Mouse (Mus musculus): ENCODE measurements around the gene Serpina3b.
"Not testable (repeated sequence)": the region's sequence is repeated elsewhere in the genome, so short reads cannot be mapped to it uniquely, and the experiment has no call there.

Serpina3b gene

DNA sequence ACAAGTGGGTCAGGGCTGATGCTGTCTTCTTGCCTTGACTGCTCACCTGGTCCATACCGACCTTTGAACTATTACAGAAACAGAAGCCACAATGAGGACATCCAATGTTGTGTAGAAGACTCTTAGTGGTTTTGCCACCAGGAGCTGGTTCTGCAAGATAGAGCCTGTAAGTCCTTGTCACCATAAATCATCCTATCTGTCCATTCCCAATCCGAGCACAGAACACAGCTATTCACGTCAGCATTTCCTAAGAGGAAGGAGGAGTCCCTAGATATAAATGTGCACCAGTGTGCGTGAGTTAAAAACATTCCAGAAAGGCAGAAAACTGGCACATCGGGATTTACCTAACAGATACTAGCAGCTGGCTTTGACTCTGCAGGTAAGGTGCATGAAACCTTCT lies at the start of gene Serpina3b:
Gene Serpina3b (plus strand): TSS at position 301 of the 400 bp plus-strand sequence.
- DNase-seq (ENCODE audit: low spot score): no peak

GRCm38 (mm10) chr12:104090119-104090518 lies 37.7 kb upstream of the Serpina3b start:
- no peak for DNase-seq (ENCODE audit: low spot score)

DNA sequence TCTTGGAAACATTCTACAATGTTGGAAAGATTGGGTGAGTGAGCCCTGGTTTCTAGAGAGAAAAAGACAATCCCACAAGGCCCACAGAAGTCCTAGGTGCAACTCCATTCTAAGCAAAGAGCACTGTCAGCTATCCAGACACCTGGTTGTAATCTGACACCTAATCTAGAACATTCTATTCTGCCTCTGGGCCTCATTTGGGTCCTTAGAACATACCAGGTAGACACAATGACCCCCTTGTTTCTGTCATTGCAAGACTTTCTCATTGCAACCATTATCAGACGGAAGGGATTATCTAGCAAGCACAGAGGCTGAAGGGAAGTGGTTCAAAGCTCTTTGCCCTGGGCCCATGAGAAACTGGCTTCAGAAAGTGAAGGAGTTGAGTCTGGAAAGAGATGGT lies 36.5 kb upstream of the Serpina3b start:
- no peak for DNase-seq (ENCODE audit: low spot score)

GRCm38 (mm10) chr12:104100768-104101167 lies 27.0 kb upstream of the Serpina3b start, which contains the start of gene Serpina5:
Gene Serpina5, plus strand, starts transcription at chr12:104101113.
- no peak for DNase-seq (ENCODE audit: low spot score)

GRCm38 (mm10) chr12:104105847-104106246 lies 21.9 kb upstream of the Serpina3b start:
- DNase-seq (ENCODE audit: low spot score): no peak

DNA sequence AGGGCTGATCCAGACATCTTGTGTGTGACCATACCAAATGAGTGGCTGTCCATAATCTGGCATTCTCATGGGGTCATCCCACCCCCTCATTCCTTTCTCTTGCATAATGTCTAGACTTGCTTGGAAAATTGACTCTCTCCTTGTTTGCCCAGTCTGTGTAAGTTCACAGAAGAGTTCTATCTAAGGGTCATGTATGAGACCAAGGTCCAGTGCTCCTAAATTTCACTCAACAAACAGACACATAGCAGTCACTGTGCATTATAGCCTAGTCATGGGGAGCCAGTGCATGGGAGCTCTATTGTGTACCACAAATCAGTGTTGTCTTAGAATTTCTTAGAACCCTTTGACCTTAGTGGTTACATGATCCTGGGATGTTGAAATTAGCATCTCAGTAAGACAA lies 20.9 kb upstream of the Serpina3b start:
- no peak for DNase-seq (ENCODE audit: low spot score)

DNA sequence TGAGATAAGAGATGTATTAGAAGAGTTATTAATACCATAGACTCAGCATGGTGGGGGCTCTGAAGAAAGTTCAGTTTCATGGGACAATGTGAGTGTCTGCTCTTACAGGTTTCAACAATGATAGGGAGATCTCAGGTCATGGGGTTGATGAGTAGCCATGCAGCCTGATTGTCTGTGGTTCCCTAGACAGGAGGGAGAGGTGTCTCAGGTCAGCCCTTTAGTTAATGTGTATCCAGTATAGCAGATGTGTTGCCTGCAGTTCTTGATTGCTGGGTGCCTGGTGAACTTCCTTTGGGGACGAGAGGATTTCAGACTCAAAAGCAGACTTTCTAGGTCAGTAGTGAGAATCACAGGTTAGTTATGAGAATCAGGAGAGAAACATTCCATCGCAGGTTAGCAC lies 19.3 kb upstream of the Serpina3b start:
- no peak for DNase-seq (ENCODE audit: low spot score)

DNA sequence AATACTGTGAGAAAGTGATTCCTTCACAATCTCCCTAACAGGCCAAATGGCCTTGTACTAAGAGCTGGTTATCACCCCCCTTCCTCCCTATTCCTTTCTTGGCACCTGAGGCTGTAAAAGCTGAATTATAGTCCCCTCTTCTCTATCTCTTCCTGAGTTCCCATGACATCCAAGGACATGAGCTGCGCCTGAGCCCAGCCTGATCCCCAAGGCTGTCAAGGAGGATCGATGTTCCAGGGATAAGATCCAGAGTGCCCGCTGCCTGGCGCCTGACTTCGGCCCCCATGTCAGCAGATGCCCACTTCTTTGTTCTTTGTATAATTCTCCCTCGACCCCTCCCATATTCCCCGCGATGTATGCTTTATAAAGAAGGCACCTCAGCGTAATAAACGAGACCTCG lies 15.5 kb upstream of the Serpina3b start, which contains the start of gene Serpina3a:
Gene Serpina3a (plus strand): TSS at position 392 of the 400 bp plus-strand sequence.
- DNase-seq (ENCODE audit: low spot score): not testable (repeated sequence)

DNA sequence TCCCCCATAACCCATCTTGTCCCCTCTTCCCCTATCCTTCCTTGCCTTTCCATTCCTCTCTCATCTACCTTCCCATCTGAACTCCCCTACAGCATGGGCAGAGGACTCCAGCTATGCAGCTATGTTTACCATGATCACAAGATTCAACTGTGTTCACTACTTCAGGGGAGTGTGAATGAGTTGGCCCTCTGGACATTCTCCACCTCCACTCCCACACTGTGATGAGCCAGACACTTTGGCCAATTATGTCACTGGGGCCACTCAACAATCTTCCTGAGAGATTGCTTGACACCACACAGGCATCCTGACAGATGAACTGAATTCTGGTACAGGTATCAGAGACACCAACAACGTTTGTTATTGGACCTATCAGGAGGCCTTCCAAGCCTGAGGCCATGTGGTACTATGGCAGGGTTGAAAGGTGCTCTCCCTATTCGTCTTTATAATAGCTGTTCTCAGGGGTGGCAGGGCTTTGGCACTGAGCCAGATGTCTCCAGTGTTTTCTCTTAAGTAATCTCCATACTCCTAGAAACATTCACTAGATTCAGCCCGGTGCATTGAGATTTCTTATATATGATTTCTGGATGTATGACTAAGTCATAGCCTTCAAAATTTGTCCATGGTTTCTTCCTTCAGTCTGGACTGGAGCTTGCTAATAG lies 12.7 kb upstream of the Serpina3b start:
- DNase-seq (ENCODE audit: low spot score): no peak

DNA sequence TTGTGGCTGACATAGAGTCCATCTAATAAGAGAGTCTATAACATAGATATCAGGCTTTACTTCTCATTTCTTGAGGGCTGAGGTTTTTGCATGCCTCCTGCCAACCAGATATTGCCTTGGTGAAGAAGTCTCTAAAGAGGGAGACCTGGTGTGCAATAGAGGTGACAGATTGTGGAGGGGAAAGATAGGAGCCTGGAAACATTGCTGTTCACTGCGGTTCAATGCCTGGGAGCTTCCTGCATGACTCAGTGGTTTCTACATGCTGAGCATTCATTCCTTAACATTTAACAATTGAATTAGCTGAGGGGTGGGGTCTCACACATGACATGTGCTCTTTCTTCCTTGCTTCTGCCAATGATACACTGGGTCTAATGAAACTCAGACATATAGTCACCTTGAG lies 4.7 kb upstream of the Serpina3b start:
- DNase-seq (ENCODE audit: low spot score): no peak

GRCm38 (mm10) chr12:104123996-104124395 lies 3.8 kb upstream of the Serpina3b start:
- no peak for DNase-seq (ENCODE audit: low spot score)

DNA sequence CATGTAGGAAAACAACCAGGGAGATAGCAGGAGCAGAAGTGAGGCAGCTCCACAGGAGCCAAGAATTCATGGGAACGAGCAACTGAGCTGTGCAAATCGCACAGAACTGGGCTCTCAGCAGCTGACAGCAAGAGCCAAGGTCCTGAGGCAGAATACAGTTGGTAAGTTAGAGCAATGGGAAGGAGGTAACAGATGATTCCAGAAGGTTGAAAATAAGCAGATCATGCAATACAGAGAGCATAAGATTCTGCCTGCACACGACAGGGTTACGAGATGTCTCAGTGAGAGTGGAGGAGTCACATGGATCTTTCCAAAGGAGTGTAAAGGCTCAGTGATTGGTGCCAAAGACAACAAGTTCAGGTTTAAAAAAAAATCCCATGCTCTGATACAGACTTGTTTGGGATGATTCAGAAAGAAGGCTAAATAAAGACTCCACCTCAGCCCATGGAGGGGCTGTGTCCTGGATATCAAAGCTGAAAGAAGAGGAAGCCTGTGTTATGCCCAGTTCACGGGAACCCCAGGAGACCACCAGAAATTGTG lies 2.7 kb upstream of the Serpina3b start:
- DNase-seq (ENCODE audit: low spot score): no peak

GRCm38 (mm10) chr12:104131041-104131440 lies 3.2 kb downstream of the Serpina3b start:
- DNase-seq (ENCODE audit: low spot score): no peak

- no peak for DNase-seq (ENCODE audit: low spot score)
Measured at GRCm38 (mm10) chr12:104138216-104138615, 10.4 kb downstream of the Serpina3b start.

DNA sequence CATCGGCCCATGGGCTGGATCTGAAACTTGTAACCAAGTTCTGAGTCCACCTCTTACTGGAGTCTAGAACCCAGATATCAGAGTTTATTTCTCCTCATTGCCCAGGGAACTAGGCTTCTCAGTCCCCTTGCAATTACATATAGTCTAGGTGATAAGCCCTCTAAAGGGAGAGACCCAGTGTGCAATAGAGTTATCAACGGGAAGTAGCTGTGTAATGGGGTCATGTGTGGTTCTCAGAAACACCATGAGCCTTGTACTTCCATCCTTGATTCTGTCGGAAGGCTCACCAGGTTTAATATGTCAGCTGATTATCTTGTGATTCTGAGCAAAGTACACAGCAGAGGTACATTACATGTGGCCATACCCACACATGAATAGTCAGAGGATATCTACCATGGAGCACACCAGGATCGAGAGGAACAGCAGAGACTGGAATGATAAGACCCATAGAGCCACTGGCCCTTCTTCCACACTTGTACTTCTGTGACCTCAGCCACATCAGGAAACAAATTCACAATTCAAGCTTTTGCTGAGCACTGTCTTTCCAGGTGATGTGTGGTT lies 12.8 kb downstream of the Serpina3b start:
- DNase-seq (ENCODE audit: low spot score): no peak

DNA sequence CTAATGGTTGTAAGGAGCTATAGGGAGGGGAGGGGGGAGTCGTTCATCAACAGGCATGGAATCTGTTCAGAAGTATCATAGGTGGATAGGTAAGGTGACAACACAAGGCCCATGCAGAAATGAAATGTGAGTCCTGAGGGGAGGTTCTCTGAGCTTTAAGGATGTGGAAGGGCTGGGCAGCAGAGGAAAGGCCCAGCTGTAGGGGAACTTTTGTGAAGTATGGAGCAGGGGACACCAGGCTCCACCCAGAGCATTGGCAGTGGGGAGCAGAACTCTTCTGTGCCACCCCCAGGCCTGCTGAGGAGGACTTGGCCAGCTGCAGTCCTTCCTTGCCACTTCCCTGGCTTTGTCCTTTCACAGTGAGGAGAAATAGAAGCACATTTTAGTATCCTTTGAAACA lies 13.7 kb downstream of the Serpina3b start:
- DNase-seq (ENCODE audit: low spot score): no peak

DNA sequence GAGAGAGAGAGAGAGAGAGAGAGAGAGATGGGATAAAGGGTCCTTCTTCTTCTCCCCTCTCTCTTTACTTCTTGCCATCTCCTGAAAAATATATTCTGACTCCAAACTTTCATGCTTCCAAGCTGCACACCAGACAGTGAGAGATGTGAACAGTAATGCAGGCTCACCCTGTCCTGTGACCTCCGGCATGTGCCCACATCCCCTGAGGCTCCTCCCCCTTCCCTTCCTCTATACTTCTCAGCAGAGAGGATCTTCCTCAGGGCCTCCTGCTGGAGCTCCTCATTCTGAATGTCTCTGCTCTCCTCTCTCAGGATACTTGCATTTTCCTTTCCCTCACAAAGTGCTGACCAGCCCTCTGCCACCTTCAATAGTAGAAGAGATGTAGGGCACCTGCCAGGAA lies 14.6 kb downstream of the Serpina3b start:
- no peak for DNase-seq (ENCODE audit: low spot score)

- DNase-seq (ENCODE audit: low spot score): no peak
Measured at GRCm38 (mm10) chr12:104143286-104143685, 15.5 kb downstream of the Serpina3b start.

DNA sequence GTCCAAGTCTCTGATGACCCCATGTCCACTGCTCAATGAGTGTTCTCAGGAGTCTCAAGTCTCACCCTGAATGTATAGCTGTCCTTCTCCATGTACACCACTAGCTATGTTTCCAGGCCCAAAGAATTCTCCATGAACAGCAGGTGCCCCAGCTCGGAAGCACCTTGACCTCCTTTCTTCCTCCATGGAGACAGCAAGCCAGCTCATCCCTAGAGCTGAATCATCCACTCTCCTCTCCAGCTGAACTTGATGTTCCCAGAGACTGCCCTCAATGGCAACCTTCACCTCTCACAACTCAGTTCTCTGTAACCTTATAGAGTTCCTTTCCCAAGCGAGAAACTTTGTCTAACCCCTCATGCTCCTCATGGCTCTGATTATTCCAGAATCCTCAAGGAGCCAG lies 17.8 kb downstream of the Serpina3b start:
- no peak for DNase-seq (ENCODE audit: low spot score)

- no peak for DNase-seq (ENCODE audit: low spot score)
Measured at GRCm38 (mm10) chr12:104151989-104152388, 24.2 kb downstream of the Serpina3b start.

DNA sequence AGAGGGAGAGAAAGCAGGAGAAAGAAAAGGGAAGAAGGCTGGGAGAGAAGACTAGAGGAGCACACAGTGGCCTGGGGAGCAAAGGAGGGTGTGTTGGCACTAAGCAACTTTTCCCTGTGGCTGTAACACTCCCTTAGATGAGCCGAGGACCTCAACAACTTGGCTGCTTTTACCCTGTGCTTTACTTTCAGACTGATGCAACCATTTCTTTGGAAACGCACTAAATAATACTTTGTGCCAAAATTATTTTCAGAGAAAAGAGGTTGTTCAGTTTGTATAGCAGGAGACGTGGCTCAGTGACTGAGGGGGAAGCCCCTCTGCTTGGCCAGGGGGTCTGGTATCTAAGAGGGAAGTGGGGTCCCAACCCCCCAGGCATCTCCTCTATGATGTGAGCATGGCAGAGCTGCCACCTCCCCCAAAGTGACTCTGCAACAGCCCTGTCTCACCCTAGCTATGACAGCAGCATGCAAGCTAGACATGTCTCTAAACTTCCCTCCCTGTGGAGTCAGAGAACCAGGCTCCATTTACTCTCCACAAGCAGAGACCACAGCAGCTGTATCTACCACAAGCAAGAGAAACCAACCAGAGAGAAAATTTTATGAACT lies 25.3 kb downstream of the Serpina3b start:
- DNase-seq (ENCODE audit: low spot score): no peak

DNA sequence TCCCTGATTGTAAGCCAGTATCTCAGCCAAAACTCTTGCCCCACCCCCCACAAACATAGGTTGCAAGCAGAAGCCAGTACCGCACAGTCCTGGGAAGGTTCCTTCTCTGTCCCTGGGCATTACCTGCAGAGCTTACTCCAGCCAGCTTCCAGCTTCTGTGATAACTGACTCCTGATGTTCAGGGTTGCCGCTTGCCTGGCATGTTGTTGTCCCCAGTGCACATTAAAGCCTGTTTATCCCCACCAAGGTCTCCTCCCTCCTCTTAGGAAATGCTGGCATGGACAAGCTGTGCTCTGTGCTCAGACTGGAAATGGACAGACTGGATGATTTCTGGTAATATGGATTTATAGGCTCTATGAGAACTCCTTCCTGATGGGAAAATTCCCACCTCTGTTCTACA lies 25.9 kb downstream of the Serpina3b start, which contains the start of gene Serpina3c:
Gene Serpina3c (minus strand): TSS at position 215 of the 400 bp plus-strand sequence.
- DNase-seq (ENCODE audit: low spot score): no peak

DNA sequence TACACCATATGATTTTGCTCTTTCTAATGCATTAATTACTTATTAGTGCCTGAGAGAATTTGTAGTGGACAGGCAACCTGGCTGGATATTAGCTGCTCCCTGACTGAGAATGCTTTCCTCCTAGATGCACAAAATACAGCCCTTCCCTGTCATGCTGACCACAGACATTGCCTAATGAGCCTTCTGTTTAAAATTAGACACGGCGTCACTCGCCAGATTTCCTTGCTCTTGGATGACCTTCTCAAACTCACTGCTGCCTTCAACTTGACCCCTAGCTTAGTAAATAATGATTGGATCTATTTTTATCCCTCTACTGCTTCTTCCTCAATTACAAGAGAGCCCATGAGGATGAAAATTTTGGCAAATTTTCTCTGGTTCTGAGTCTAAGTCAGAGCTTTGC lies 47.0 kb downstream of the Serpina3b start:
- DNase-seq (ENCODE audit: low spot score): no peak
